Mouse (Mus musculus): ENCODE measurements around the gene Hoxc5. TPM values are rescaled to one million over a fixed set of nuclear protein-coding genes. Genes with fewer than 3 reads are reported as not detected.

The Hoxc5 gene
- polyA plus RNA-seq, 1 experiment from 2014 or later = 37.3 TPM

- no peak for DNase-seq (ENCODE audit: low spot score)
- Histone ChIP-seq H3K27me3 (ENCODE audit: control insufficient read depth, insufficient read depth, low read length) (peaks cover 57% of the 10 kb centered on the region), H3K36me3 (ENCODE audit: control insufficient read depth, insufficient read depth, low read length) (peaks cover 1% of the 10 kb centered on the region; the same call in 1 of the 2 replicates), H3K9ac (ENCODE audit: low read length) (peak overlapping the region; percentile 100), H3K9me3 (ENCODE audit: control insufficient read depth, low read length) (no peaks in the 10 kb centered on the region), H3K4me1 (ENCODE audit: control insufficient read depth, insufficient read depth, low read length) (peaks cover 4% of the 10 kb centered on the region; the same call in 1 of the 2 replicates), H3K4me2 (ENCODE audit: low read depth) (peak overlapping the region; percentile 90), H3K4me3 (ENCODE audit: low read depth, low read length) (peak overlapping the region; percentile 95), H3K27ac (ENCODE audit: low read depth, low read length) (peak overlapping the region; percentile 98)
- under 1% methylated on average over 13 of the region's 13 CpGs for WGBS
- ATAC-seq (ENCODE audit: insufficient read depth, low FRiP score, low TSS enrichment) = no peak
Observed at GRCm38 (mm10) chr15:102978615-102979515, 11.6 kb downstream of the Hoxc5 start.

- WGBS = 0% methylated on average over 1 of the region's 1 CpGs
- Histone ChIP-seq H3K27me3 (ENCODE audit: control insufficient read depth, insufficient read depth, low read length) (peaks cover 52% of the 10 kb centered on the region), H3K9ac (ENCODE audit: low read length) (peak overlapping the region; percentile 100), H3K9me3 (ENCODE audit: control insufficient read depth, low read length) (no peaks in the 10 kb centered on the region), H3K4me3 (ENCODE audit: low read depth, low read length) (peak overlapping the region; percentile 95), H3K4me1 (ENCODE audit: control insufficient read depth, insufficient read depth, low read length) (peaks cover 9% of the 10 kb centered on the region), H3K36me3 (ENCODE audit: control insufficient read depth, insufficient read depth, low read length) (peaks cover 2% of the 10 kb centered on the region; the same call in 1 of the 2 replicates), H3K4me2 (ENCODE audit: low read depth) (peak overlapping the region; percentile 90), H3K27ac (ENCODE audit: low read depth, low read length) (peak overlapping the region; percentile 98)
- ATAC-seq (ENCODE audit: insufficient read depth, low FRiP score, low TSS enrichment) = no peak
- DNase-seq (ENCODE audit: low spot score) = no peak
Observed at GRCm38 (mm10) chr15:102979936-102980335, 12.7 kb downstream of the Hoxc5 start.

- H3K9me3 ChIP-seq (ENCODE audit: control insufficient read depth, low read length) = no peaks in the 10 kb centered on the region
- DNase-seq (ENCODE audit: low spot score) (no peak), ATAC-seq (ENCODE audit: insufficient read depth, low FRiP score, low TSS enrichment) (no peak)
- peak overlapping the region; percentile 95 for H3K4me3 ChIP-seq (ENCODE audit: low read depth, low read length)
- H3K4me2 ChIP-seq (ENCODE audit: low read depth) = peak overlapping the region; percentile 90
- H3K9ac ChIP-seq (ENCODE audit: low read length) = peak overlapping the region; percentile 100
- peak overlapping the region; percentile 98 for H3K27ac ChIP-seq (ENCODE audit: low read depth, low read length)
- H3K4me1 ChIP-seq (ENCODE audit: control insufficient read depth, insufficient read depth, low read length) = peaks cover 10% of the 10 kb centered on the region
- H3K27me3 ChIP-seq (ENCODE audit: control insufficient read depth, insufficient read depth, low read length) = peaks cover 50% of the 10 kb centered on the region
- 2% methylated on average over 11 of the region's 11 CpGs for WGBS
- peaks cover 2% of the 10 kb centered on the region; the same call in 1 of the 2 replicates for H3K36me3 ChIP-seq (ENCODE audit: control insufficient read depth, insufficient read depth, low read length)
Observed at GRCm38 (mm10) chr15:102980352-102980751, 13.1 kb downstream of the Hoxc5 start.

- Histone ChIP-seq H3K4me1 (ENCODE audit: control insufficient read depth, insufficient read depth, low read length) (peaks cover 10% of the 10 kb centered on the region), H3K9ac (ENCODE audit: low read length) (peak overlapping the region; percentile 100), H3K36me3 (ENCODE audit: control insufficient read depth, insufficient read depth, low read length) (peaks cover 2% of the 10 kb centered on the region; the same call in 1 of the 2 replicates), H3K27me3 (ENCODE audit: control insufficient read depth, insufficient read depth, low read length) (peaks cover 47% of the 10 kb centered on the region), H3K9me3 (ENCODE audit: control insufficient read depth, low read length) (no peaks in the 10 kb centered on the region), H3K4me2 (ENCODE audit: low read depth) (peak overlapping the region; percentile 90), H3K27ac (ENCODE audit: low read depth, low read length) (peak overlapping the region; percentile 98), H3K4me3 (ENCODE audit: low read depth, low read length) (peak overlapping the region; percentile 95)
- no peak for DNase-seq (ENCODE audit: low spot score)
- 0% methylated on average over 14 of the region's 14 CpGs for WGBS
- 0 out of 2 replicates have a peak, but pooled peaks have one; percentile 8 for ATAC-seq (ENCODE audit: insufficient read depth, low FRiP score, low TSS enrichment)
Observed at GRCm38 (mm10) chr15:102980912-102981311, 13.7 kb downstream of the Hoxc5 start.

- H3K4me3 ChIP-seq (ENCODE audit: low read depth, low read length) = peak overlapping the region; percentile 95
- ATAC-seq (ENCODE audit: insufficient read depth, low FRiP score, low TSS enrichment) = peak; percentile 7; the same call in 1 of the 2 replicates
- DNase-seq (ENCODE audit: low spot score) = peak; percentile 60
- under 1% methylated on average over 86 of the region's 88 CpGs for WGBS
- no peaks in the 10 kb centered on the region for H3K9me3 ChIP-seq (ENCODE audit: control insufficient read depth, low read length)
- peaks cover 12% of the 10 kb centered on the region for H3K4me1 ChIP-seq (ENCODE audit: control insufficient read depth, insufficient read depth, low read length)
- peak overlapping the region; percentile 90 for H3K4me2 ChIP-seq (ENCODE audit: low read depth)
- H3K36me3 ChIP-seq (ENCODE audit: control insufficient read depth, insufficient read depth, low read length) = peaks cover 2% of the 10 kb centered on the region; the same call in 1 of the 2 replicates
- peak overlapping the region; percentile 98 for H3K27ac ChIP-seq (ENCODE audit: low read depth, low read length)
- H3K9ac ChIP-seq (ENCODE audit: low read length) = peak overlapping the region; percentile 100
- peaks cover 43% of the 10 kb centered on the region for H3K27me3 ChIP-seq (ENCODE audit: control insufficient read depth, insufficient read depth, low read length)
Observed at GRCm38 (mm10) chr15:102981379-102982288, 14.4 kb downstream of the Hoxc5 start.

- H3K9ac ChIP-seq (ENCODE audit: low read length) = peak overlapping the region; percentile 100
- H3K4me2 ChIP-seq (ENCODE audit: low read depth) = peak overlapping the region; percentile 90
- H3K27me3 ChIP-seq (ENCODE audit: control insufficient read depth, insufficient read depth, low read length) = peaks cover 33% of the 10 kb centered on the region
- peak overlapping the region; percentile 98 for H3K27ac ChIP-seq (ENCODE audit: low read depth, low read length)
- ATAC-seq (ENCODE audit: insufficient read depth, low FRiP score, low TSS enrichment) (no peak), DNase-seq (ENCODE audit: low spot score) (no peak)
- no peaks in the 10 kb centered on the region for H3K9me3 ChIP-seq (ENCODE audit: control insufficient read depth, low read length)
- H3K4me3 ChIP-seq (ENCODE audit: low read depth, low read length) = peak overlapping the region; percentile 95
- WGBS = under 1% methylated on average over 12 of the region's 12 CpGs
- H3K4me1 ChIP-seq (ENCODE audit: control insufficient read depth, insufficient read depth, low read length) = peaks cover 17% of the 10 kb centered on the region
- H3K36me3 ChIP-seq (ENCODE audit: control insufficient read depth, insufficient read depth, low read length) = peaks cover 2% of the 10 kb centered on the region; the same call in 1 of the 2 replicates
Observed at GRCm38 (mm10) chr15:102983716-102984115, 16.5 kb downstream of the Hoxc5 start.

GRCm38 (mm10) chr15:102984521-102984920 is 17.3 kb downstream of the Hoxc5 start:
- Histone ChIP-seq H3K4me3 (ENCODE audit: low read depth, low read length) (peak overlapping the region; percentile 95), H3K36me3 (ENCODE audit: control insufficient read depth, insufficient read depth, low read length) (peaks cover 2% of the 10 kb centered on the region; the same call in 1 of the 2 replicates), H3K9ac (ENCODE audit: low read length) (peak overlapping the region; percentile 100), H3K9me3 (ENCODE audit: control insufficient read depth, low read length) (no peaks in the 10 kb centered on the region), H3K4me2 (ENCODE audit: low read depth) (peak overlapping the region; percentile 90), H3K27me3 (ENCODE audit: control insufficient read depth, insufficient read depth, low read length) (peaks cover 31% of the 10 kb centered on the region), H3K4me1 (ENCODE audit: control insufficient read depth, insufficient read depth, low read length) (peaks cover 22% of the 10 kb centered on the region), H3K27ac (ENCODE audit: low read depth, low read length) (peak overlapping the region; percentile 98)
- DNase-seq (ENCODE audit: low spot score) (no peak), ATAC-seq (ENCODE audit: insufficient read depth, low FRiP score, low TSS enrichment) (no peak)
- 2% methylated on average over 10 of the region's 10 CpGs for WGBS

GRCm38 (mm10) chr15:102984925-102985324 is 17.7 kb downstream of the Hoxc5 start:
- Histone ChIP-seq H3K27me3 (ENCODE audit: control insufficient read depth, insufficient read depth, low read length) (peaks cover 34% of the 10 kb centered on the region), H3K9me3 (ENCODE audit: control insufficient read depth, low read length) (no peaks in the 10 kb centered on the region), H3K36me3 (ENCODE audit: control insufficient read depth, insufficient read depth, low read length) (peaks cover 2% of the 10 kb centered on the region; the same call in 1 of the 2 replicates), H3K4me3 (ENCODE audit: low read depth, low read length) (peak overlapping the region; percentile 95), H3K4me2 (ENCODE audit: low read depth) (peak overlapping the region; percentile 90), H3K4me1 (ENCODE audit: control insufficient read depth, insufficient read depth, low read length) (peaks cover 26% of the 10 kb centered on the region), H3K9ac (ENCODE audit: low read length) (peak overlapping the region; percentile 100), H3K27ac (ENCODE audit: low read depth, low read length) (peak overlapping the region; percentile 98)
- ATAC-seq (ENCODE audit: insufficient read depth, low FRiP score, low TSS enrichment) (no peak), DNase-seq (ENCODE audit: low spot score) (no peak)
- 0% methylated on average over 3 of the region's 3 CpGs for WGBS
